Mouse (Mus musculus) ES-Bruce4 (cell line): ENCODE measurements around the gene Gm5148.

ENCODE experiments used
- CTCF ChIP-seq: IDR thresholded peaks from one replicate; pipeline ENCODE4 v1.8.1; 2011; ENCODE audit warnings: low read depth, low read length
- EP300 ChIP-seq: IDR thresholded peaks from 2 replicates; pipeline ENCODE4 v1.6.1; 2011; ENCODE audit warnings: low read depth, low read length; ENCODE audit not compliant: insufficient read depth

DNA sequence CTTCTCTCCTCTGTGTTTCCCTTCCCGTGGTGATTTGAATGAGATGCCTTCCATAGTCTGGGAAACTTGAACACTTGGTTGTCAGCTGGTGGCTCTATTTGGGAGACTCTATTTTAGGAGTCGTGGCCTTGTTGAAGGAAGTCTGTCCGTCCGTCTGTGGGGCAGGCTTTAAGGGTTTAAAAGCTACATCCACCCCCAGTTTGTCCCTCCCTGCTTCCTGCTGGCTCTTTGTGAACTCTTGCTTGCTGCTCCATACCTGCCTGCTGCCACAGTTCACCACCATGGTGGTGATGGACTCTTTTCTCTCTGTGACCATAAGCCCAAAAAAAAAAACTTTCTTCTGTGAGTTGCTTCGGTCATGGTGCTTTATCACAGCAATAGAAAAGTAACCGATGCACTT, 21.2 kb downstream of the Gm5148 start:
- TF ChIP-seq EP300, result no peak
- no peak for TF ChIP-seq CTCF
